Mouse (Mus musculus): ENCODE results near the gene Mtif3. TPM values are rescaled to one million over a fixed set of nuclear protein-coding genes. Genes with fewer than 3 reads are reported as not detected.
"Not testable (repeated sequence)": the region's sequence is repeated elsewhere in the genome, so short reads cannot be mapped to it uniquely, and the experiment has no call there.

Gene Mtif3
- total RNA-seq, 2 experiments from 2014 or later, result 1.3 to 6.2 TPM

GRCm38 (mm10) chr5:146920314-146921161 is 43.1 kb downstream of the Mtif3 start:
- ATAC-seq (replicated peaks; ENCODE audit: low FRiP score, poor library complexity, severe bottlenecking), result no peak

- ATAC-seq (replicated peaks; ENCODE audit: low FRiP score, poor library complexity, severe bottlenecking), result no peak
Measured at GRCm38 (mm10) chr5:146919874-146920273, 43.7 kb downstream of the Mtif3 start.

- ATAC-seq (replicated peaks; ENCODE audit: low FRiP score, poor library complexity, severe bottlenecking), result not testable (repeated sequence)
Measured at GRCm38 (mm10) chr5:146917357-146917756, 46.2 kb downstream of the Mtif3 start.

DNA sequence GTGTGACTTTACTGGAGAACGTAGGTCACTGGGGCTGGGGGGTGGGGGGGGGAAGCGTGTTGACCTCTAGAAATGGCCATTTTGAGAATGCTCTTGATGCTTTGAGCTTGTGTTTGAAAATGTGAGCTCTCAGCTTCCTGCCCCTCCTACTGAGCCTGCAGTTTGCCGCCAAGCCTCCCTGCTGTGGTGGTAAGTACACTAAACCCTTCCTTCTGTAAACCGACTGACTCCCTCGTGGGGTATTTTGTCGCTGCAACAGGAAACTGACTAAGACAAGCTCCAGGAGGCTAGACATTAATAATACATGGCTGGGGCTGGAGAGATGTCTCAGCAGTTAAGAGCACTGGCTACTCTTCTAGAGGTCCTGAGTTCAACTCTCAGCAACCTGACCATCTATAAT is 46.8 kb downstream of the Mtif3 start:
- no peak for ATAC-seq (replicated peaks; ENCODE audit: low FRiP score, poor library complexity, severe bottlenecking)

- ATAC-seq (replicated peaks; ENCODE audit: low FRiP score, poor library complexity, severe bottlenecking), result no peak
Measured at GRCm38 (mm10) chr5:146916273-146916672, 47.3 kb downstream of the Mtif3 start.

- no peak for ATAC-seq (replicated peaks; ENCODE audit: low FRiP score, poor library complexity, severe bottlenecking)
Measured at GRCm38 (mm10) chr5:146914088-146914766, 49.4 kb downstream of the Mtif3 start.

DNA sequence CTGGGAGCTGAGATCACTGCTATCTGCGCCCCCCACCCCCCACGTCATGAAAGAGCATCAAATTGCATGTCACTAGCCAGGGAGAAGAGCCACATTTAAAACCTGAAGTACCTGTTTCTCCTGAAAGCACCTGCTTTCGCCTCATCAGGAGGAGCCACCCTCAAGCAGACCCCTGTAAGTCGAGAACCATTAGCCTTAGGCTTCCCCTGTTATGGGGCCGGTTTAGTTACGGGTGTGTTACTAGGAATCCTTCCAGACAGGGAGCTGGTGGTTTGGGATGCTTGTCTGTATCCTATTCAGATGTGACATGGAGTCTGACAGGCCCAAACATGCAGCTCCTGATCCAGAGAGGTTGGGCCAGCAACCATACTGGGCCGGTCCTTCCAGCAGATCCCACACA is 50.2 kb downstream of the Mtif3 start:
- no peak for ATAC-seq (replicated peaks; ENCODE audit: low FRiP score, poor library complexity, severe bottlenecking)

GRCm38 (mm10) chr5:146912206-146912605 is 51.4 kb downstream of the Mtif3 start:
- no peak for ATAC-seq (replicated peaks; ENCODE audit: low FRiP score, poor library complexity, severe bottlenecking)

- ATAC-seq (replicated peaks; ENCODE audit: low FRiP score, poor library complexity, severe bottlenecking), result no peak
Measured at GRCm38 (mm10) chr5:146908629-146909028, 55.0 kb downstream of the Mtif3 start.

GRCm38 (mm10) chr5:146907533-146907932 is 56.1 kb downstream of the Mtif3 start:
- ATAC-seq (replicated peaks; ENCODE audit: low FRiP score, poor library complexity, severe bottlenecking), result no peak

DNA sequence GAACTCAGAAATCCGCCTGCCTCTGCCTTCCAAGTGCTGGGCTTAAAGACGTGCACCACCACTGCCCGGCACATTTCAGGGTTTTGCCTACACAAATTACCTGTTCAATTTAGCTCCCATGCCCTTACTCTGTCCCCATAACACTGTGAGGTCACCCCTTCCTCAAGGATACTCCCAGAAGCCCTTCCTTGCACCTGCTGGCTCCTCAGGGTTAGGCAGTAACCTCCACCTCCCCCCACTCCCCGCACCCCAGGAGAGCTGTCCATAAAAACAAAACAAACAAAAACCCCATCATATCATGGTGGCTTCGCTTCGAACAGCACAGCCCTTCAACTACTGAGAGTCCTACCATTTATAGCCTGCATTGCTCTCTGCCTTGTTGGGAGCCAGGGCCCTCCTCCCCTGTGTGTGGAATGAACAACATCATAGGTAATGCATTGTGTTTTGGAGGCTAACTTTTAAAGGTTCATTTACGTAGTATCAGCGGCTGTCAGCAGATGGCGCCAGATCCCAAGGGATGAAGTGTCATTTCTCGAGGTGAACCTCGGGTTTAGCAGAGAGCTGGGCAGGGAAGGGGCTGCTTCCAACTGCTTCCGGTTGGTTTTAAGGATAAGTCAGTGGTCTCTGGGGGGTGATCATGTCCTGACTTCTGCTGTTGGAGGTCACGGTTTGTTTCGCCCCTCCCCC is 58.0 kb downstream of the Mtif3 start:
- 0 out of 2 replicates have a peak, but pooled peaks have one; percentile 43 for ATAC-seq (replicated peaks; ENCODE audit: low FRiP score, poor library complexity, severe bottlenecking)

DNA sequence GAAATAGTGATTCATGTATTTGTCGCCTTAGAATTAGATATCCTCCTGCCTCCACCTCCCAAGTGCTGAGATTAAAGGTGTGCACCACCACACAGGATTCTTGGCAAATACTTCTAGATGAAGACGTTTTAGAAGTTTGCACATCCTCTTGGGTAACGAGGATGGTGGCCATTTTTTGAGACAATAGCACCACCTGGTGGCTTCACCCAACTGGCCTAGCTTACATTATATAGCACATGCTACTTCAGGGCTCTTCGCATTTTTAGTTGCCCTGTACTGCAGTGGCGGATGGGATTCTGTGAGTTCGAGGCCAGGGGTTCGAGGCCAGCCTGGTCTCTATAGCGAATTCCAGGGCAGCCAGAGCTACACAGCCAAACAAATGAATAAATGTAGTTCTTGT is 59.2 kb downstream of the Mtif3 start:
- peak; percentile 58; the same call in 1 of the 2 replicates for ATAC-seq (replicated peaks; ENCODE audit: low FRiP score, poor library complexity, severe bottlenecking)

Other genes with a start within 250 kb of the Mtif3 start
- gene Usp12, start 168.8 kb downstream of the Mtif3 start, total RNA-seq (2015; ENCODE audit: low replicate concordance), result 8.6 and 15.1 TPM in 2 replicates
- 9.2 and 10.3 TPM in 2 replicates for gene Usp12, start 168.8 kb downstream of the Mtif3 start, total RNA-seq (2017; ENCODE audit: low replicate concordance)
- 547 and 879 TPM in 2 replicates for gene Rpl21, start 130.9 kb downstream of the Mtif3 start, total RNA-seq (2015; ENCODE audit: low replicate concordance)
- gene Rpl21, start 130.9 kb downstream of the Mtif3 start, total RNA-seq (2017; ENCODE audit: low replicate concordance), result 529 and 618 TPM in 2 replicates
- not detected in 2 replicates for gene Rasl11a, start 118.7 kb downstream of the Mtif3 start, total RNA-seq (2015; ENCODE audit: low replicate concordance)
- gene Rasl11a, start 118.7 kb downstream of the Mtif3 start, total RNA-seq (2017; ENCODE audit: low replicate concordance), result not detected in 2 replicates
- gene Gtf3a, start 15.1 kb downstream of the Mtif3 start, total RNA-seq (2015; ENCODE audit: low replicate concordance), result 20.9 and 21.0 TPM in 2 replicates
- 15.3 and 19.6 TPM in 2 replicates for gene Gtf3a, start 15.1 kb downstream of the Mtif3 start, total RNA-seq (2017; ENCODE audit: low replicate concordance)
- 0.42 and 1.4 TPM in 2 replicates for gene Lnx2, start 112.8 kb upstream of the Mtif3 start, total RNA-seq (2015; ENCODE audit: low replicate concordance)
- gene Lnx2, start 112.8 kb upstream of the Mtif3 start, total RNA-seq (2017; ENCODE audit: low replicate concordance), result 1.3 and 1.7 TPM in 2 replicates
- gene Polr1d, start 113.2 kb upstream of the Mtif3 start, total RNA-seq (2015; ENCODE audit: low replicate concordance), result 42.8 and 43.2 TPM in 2 replicates
- 17.5 and 41.8 TPM in 2 replicates for gene Polr1d, start 113.2 kb upstream of the Mtif3 start, total RNA-seq (2017; ENCODE audit: low replicate concordance)
- gene Gsx1, start 224.9 kb upstream of the Mtif3 start, total RNA-seq (2015; ENCODE audit: low replicate concordance), result not detected in 2 replicates
- gene Gsx1, start 224.9 kb upstream of the Mtif3 start, total RNA-seq (2017; ENCODE audit: low replicate concordance), result not detected in 2 replicates